Mouse (Mus musculus) thymus, adult 2 months (tissue): Measurements from ENCODE around the gene Usp6nl.

Experiments used
- CTCF ChIP-seq: fragments of 200-500 bp; IDR thresholded peaks from 2 replicates; pipeline ENCODE4 v1.5.1; 2012; ENCODE audit warnings: mild to moderate bottlenecking, control low read depth, low read length, moderate library complexity, borderline replicate concordance; ENCODE audit not compliant: control insufficient read depth, poor library complexity, insufficient read depth; ENCODE audit errors: extremely low read depth
- POLR2A ChIP-seq: fragments of 200-500 bp; IDR thresholded peaks from 2 replicates; pipeline ENCODE4 v1.6.1; 2012; ENCODE audit warnings: mild to moderate bottlenecking, low read length, control low read depth, moderate library complexity; ENCODE audit not compliant: control insufficient read depth, poor library complexity, insufficient read depth; ENCODE audit errors: extremely low read depth

- no peak for TF ChIP-seq CTCF
- no peak for TF ChIP-seq POLR2A
These were observed 27.4 kb upstream of the Usp6nl start for GRCm38 (mm10) chr2:6294993-6295628.
